Mouse (Mus musculus) embryonic facial prominence, embryonic 11.5 days (tissue): ENCODE results near the gene Dcps. TPM values are rescaled to one million over a fixed set of nuclear protein-coding genes. Genes with fewer than 3 reads are reported as not detected.

Experiments used
- ATAC-seq: fragments of 200-750 bp; cut with Nextera tagmentation; replicated peaks from 2 replicates; pipeline ENCODE4 v1.8.0; 2017; ENCODE audit warnings: low read depth; ENCODE audit not compliant: insufficient number of reproducible peaks, low FRiP score, low TSS enrichment
- DNase-seq: peaks from one replicate; pipeline ENCODE4 v3.0.0-alpha.2; 2015; ENCODE audit warnings: low spot score
- H3K27ac ChIP-seq: fragments of 300-500 bp; sonication (generic); replicated peaks from 2 replicates; pipeline ENCODE4 v1.5.1; 2014; ENCODE audit warnings: mild to moderate bottlenecking, low read depth, low read length, control low read depth
- H3K27me3 ChIP-seq: fragments of 300-500 bp; sonication (generic); 2 replicates; pipeline ENCODE4 v1.6.1; 2014; ENCODE audit warnings: mild to moderate bottlenecking, low read length, moderate library complexity, mixed read lengths; ENCODE audit not compliant: control insufficient read depth, insufficient read depth
- H3K36me3 ChIP-seq: fragments of 300-500 bp; sonication (generic); replicated peaks from 2 replicates; pipeline ENCODE4 v1.6.1; 2014; ENCODE audit warnings: low read depth, mild to moderate bottlenecking, low read length, moderate library complexity, mixed read lengths; ENCODE audit not compliant: control insufficient read depth, insufficient read depth
- H3K4me1 ChIP-seq: fragments of 300-500 bp; sonication (generic); 2 replicates; pipeline ENCODE4 v1.6.1; 2014; ENCODE audit warnings: low read length, mixed read lengths; ENCODE audit not compliant: control insufficient read depth, insufficient read depth
- H3K4me2 ChIP-seq: fragments of 300-500 bp; sonication (generic); 2 replicates; pipeline ENCODE4 v1.6.1; 2014; ENCODE audit warnings: low read depth, mild to moderate bottlenecking, control low read depth, low read length, moderate library complexity
- H3K4me3 ChIP-seq: fragments of 300-500 bp; sonication (generic); 2 replicates; pipeline ENCODE4 v1.5.1; 2014; ENCODE audit warnings: low read depth, low read length, control low read depth
- H3K9ac ChIP-seq: fragments of 300-500 bp; sonication (generic); replicated peaks from 2 replicates; pipeline ENCODE4 v1.6.1; 2014; ENCODE audit warnings: mild to moderate bottlenecking, control low read depth, low read length
- H3K9me3 ChIP-seq: fragments of 300-500 bp; sonication (generic); replicated peaks from 2 replicates; pipeline ENCODE4 v1.6.1; 2016; ENCODE audit warnings: mild to moderate bottlenecking, low read length, inconsistent platforms, mixed read lengths; ENCODE audit not compliant: control insufficient read depth
- WGBS: fragments of 180-500 bp; shearing (Covaris S2); extraction: QIAGEN DNeasy Blood & Tissue Kit; methylation state at CpG from one replicate; pipeline ENCODE4 v1.1.7; 2014; 5-methylcytosine and 5-hydroxymethylcytosine counted together
- polyA plus RNA-seq: library from polyadenylated mRNA; unstranded; fragments of >200 nt; fragmentation: Nextera tagmentation; extraction: Ambion mirVana; gene quantifications from 2 replicates; pipeline ENCODE4 v1.2.1, GENCODE M21; 2014

The Dcps gene
- polyA plus RNA-seq, 1 experiment from 2014 or later: 93.3 TPM

DNA sequence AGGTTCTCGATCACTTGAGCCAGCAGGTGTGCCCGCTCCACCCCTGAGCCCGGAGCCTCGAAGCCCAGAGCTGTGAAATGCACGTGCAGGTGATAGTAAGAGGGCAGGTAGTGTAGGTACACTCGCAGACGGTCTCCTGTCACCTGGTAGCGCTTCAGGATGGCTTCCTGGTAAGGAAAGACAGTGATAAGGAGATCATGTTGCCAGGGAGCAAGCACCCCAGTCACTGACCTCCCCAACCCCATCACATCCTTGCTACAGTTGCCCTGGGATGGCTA, 51.2 kb downstream of the Dcps start:
- no peaks in the 10 kb centered on the region for H3K9me3 ChIP-seq
- DNase-seq (no peak), ATAC-seq (no peak)
- H3K4me2 ChIP-seq: no peak overlapping the region
- no peak overlapping the region for H3K9ac ChIP-seq
- no peaks in the 10 kb centered on the region; the same call in 1 of the 2 replicates for H3K36me3 ChIP-seq
- H3K4me3 ChIP-seq: no peak overlapping the region
- H3K27me3 ChIP-seq: no peaks in the 10 kb centered on the region
- no peak overlapping the region for H3K27ac ChIP-seq
- WGBS: 92% methylated on average over 8 of the region's 8 CpGs
- H3K4me1 ChIP-seq: no peaks in the 10 kb centered on the region

DNA sequence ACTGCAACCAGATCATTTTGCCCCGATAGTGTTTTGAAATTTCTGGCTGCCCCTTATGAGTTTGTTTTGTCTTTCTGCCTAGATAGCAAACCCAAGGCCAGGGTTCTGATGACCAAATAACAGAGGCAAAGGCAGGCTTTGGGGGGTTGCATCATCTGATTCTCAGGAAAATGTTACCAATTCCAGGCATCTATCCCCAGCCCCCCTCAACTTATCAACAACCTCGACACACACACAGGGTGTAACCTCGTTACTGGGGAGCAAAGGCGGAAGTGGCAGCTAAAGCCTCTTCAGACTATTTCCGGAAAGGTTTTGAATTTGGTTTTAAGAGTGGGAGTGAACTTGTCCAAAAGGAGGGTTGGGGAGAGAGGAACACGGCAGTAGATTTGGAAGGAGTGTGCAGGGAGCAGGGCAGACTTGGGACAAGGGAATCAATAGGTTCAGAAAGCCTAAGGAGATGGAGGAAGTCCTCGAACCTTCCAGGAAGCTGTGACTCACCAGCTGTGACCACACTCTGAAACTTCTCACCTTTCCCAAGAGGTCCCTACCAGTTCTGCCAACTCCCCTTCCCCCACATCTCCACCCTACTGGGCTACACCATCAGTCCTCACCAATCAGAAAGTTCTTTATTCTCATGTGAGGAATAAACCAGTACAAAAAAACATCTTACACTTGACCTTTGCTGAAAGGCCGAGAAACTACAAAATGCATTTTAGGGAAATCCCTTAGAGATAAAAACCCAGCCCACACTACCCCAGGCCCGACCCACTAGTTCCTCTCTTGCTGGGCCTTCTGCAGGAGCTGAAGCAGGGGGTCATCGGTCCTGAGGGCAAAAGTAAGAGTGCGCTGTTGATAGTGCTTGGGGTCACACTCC, 51.8 kb downstream of the Dcps start:
- H3K27ac ChIP-seq: no peak overlapping the region
- H3K27me3 ChIP-seq: no peaks in the 10 kb centered on the region
- H3K4me1 ChIP-seq: no peaks in the 10 kb centered on the region
- no peak for ATAC-seq
- H3K36me3 ChIP-seq: no peaks in the 10 kb centered on the region; the same call in 1 of the 2 replicates
- DNase-seq: no peak
- H3K9me3 ChIP-seq: no peaks in the 10 kb centered on the region
- H3K4me2 ChIP-seq: no peak overlapping the region
- no peak overlapping the region for H3K9ac ChIP-seq
- H3K4me3 ChIP-seq: no peak overlapping the region
- 88% methylated on average over 11 of the region's 11 CpGs for WGBS

GRCm38 (mm10) chr9:35123456-35123803, 52.4 kb downstream of the Dcps start:
- no peaks in the 10 kb centered on the region for H3K9me3 ChIP-seq
- H3K27me3 ChIP-seq: no peaks in the 10 kb centered on the region
- no peak overlapping the region for H3K4me2 ChIP-seq
- no peak overlapping the region for H3K4me3 ChIP-seq
- no peak overlapping the region for H3K9ac ChIP-seq
- no peak overlapping the region for H3K27ac ChIP-seq
- ATAC-seq (no peak), DNase-seq (no peak)
- 43% methylated on average over 2 of the region's 2 CpGs for WGBS
- no peaks in the 10 kb centered on the region; the same call in 1 of the 2 replicates for H3K36me3 ChIP-seq
- no peaks in the 10 kb centered on the region for H3K4me1 ChIP-seq

DNA sequence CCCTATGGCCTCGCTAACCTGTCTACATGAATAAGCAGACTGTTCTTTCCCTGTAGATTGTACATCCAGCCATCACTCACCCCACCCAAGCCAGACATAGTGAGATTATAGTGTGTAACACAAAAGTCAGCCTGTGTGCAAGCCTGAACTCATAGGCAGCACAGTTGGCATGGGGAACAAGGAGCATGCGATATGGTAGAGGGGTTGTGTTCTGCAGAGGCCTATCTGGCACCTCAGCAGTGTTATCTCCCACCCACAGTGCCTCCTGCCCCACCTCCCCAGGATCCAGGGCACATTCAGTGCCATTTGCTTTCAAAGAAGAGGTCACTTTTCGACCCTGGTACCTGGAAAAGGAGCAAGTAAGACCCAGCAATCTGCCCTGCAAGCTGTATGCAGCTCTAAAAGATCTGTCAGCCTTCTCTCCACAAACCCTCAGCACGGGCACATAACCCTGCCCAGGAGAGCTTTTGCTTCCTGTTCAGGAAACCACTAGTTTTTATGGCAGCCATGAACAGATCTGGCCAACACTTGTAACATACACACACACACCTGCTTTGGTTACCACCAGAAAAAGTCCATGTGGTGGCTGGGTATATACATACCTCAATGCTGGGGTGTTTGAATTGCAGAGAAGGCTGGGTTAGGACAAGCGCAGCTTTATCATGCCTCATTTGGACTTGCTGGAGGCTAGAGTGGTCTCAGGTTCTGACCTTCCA, 53.2 kb downstream of the Dcps start:
- no peaks in the 10 kb centered on the region for H3K9me3 ChIP-seq
- H3K4me2 ChIP-seq: no peak overlapping the region

DNA sequence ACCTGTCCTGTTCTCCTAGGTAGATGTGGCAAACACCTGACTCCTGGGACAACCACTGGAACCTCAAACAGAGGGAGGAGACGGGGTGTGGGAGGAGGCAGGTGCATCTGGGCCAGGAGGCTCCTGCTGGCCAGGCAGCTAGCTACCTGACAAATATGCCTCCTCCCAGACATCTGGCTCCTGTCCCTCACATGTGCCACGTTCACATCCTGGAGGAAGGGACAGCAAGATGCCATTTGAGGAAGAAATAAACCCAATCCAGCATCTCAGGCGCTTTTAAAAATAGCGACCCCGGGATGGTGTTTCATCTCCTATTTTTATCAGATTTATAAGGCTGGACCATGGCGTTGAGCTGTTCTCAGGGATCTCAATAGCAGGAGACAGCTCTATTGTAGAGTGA, 56.7 kb downstream of the Dcps start, which contains the start of gene St3gal4:
TSS of gene St3gal4 (minus strand) at position 101 of the 400 bp plus-strand sequence.
- Histone ChIP-seq H3K9ac (no peak within 1 kb of the TSS), H3K4me2 (no peak within 1 kb of the TSS), H3K9me3 (no peaks in the 10 kb centered on the region), H3K27ac (no peak within 1 kb of the TSS), H3K4me1 (0 out of 2 replicates have a peak, but pooled peaks cover 2% of the 10 kb centered on the region), H3K27me3 (no peaks in the 10 kb centered on the region), H3K4me3 (no peak within 1 kb of the TSS), H3K36me3 (no peaks in the 10 kb centered on the region; the same call in 1 of the 2 replicates)
- no peak for DNase-seq
- WGBS: 85% methylated on average over 6 of the region's 6 CpGs
- ATAC-seq: no peak

More for the DNA sequence above, 53.2 kb downstream of the Dcps start:
- no peaks in the 10 kb centered on the region; the same call in 1 of the 2 replicates for H3K36me3 ChIP-seq
- H3K9ac ChIP-seq: no peak overlapping the region
- no peaks in the 10 kb centered on the region for H3K4me1 ChIP-seq
- no peaks in the 10 kb centered on the region for H3K27me3 ChIP-seq
- whole genome bisulfite sequencing: 70% methylated on average over 5 of the region's 5 CpGs
- no peak overlapping the region for H3K4me3 ChIP-seq
- DNase-seq: no peak
- no peak for ATAC-seq
- H3K27ac ChIP-seq: no peak overlapping the region

GRCm38 (mm10) chr9:35118563-35118962, 57.3 kb downstream of the Dcps start:
- 91% methylated on average over 2 of the region's 2 CpGs for WGBS

GRCm38 (mm10) chr9:35117384-35118295, 58.2 kb downstream of the Dcps start:
- peak overlapping the region; percentile 83 for H3K9ac ChIP-seq
- H3K4me3 ChIP-seq: peak overlapping the region; percentile 66
- peak overlapping the region; percentile 82 for H3K4me2 ChIP-seq
- no peaks in the 10 kb centered on the region for H3K27me3 ChIP-seq
- H3K36me3 ChIP-seq: no peaks in the 10 kb centered on the region; the same call in 1 of the 2 replicates
- 0 out of 2 replicates have a peak, but pooled peaks cover 2% of the 10 kb centered on the region for H3K4me1 ChIP-seq
- 0 out of 2 replicates have a peak, but pooled peaks have one; percentile 15 for ATAC-seq
- DNase-seq: peak; percentile 39
- H3K27ac ChIP-seq: peak overlapping the region; percentile 72
- WGBS: 22% methylated on average over 15 of the region's 15 CpGs
- no peaks in the 10 kb centered on the region for H3K9me3 ChIP-seq

More at GRCm38 (mm10) chr9:35118563-35118962, 57.3 kb downstream of the Dcps start:
- no peak overlapping the region for H3K4me2 ChIP-seq
- no peaks in the 10 kb centered on the region; the same call in 1 of the 2 replicates for H3K36me3 ChIP-seq
- H3K4me1 ChIP-seq: 0 out of 2 replicates have a peak, but pooled peaks cover 2% of the 10 kb centered on the region
- H3K9ac ChIP-seq: no peak overlapping the region
- DNase-seq: no peak
- no peaks in the 10 kb centered on the region for H3K9me3 ChIP-seq
- ATAC-seq: no peak
- no peaks in the 10 kb centered on the region for H3K27me3 ChIP-seq
- H3K4me3 ChIP-seq: no peak overlapping the region
- no peak overlapping the region for H3K27ac ChIP-seq
